Mouse (Mus musculus) small intestine, adult 2 months (tissue): ENCODE measurements around the gene Nde1.

Source experiments
- CTCF ChIP-seq: fragments of 200-500 bp; IDR thresholded peaks from 2 replicates; pipeline ENCODE4 v1.5.1; 2012; ENCODE audit warnings: low read depth, mild to moderate bottlenecking, control low read depth, inconsistent platforms, low read length, moderate library complexity, mixed read lengths; ENCODE audit not compliant: insufficient replicate concordance, insufficient read length; ENCODE audit errors: extremely low read depth
- POLR2A ChIP-seq: fragments of 200-500 bp; IDR thresholded peaks from 2 replicates; pipeline ENCODE4 v1.6.1; 2012; ENCODE audit warnings: low read depth, mild to moderate bottlenecking, control low read depth, inconsistent platforms, low read length, moderate library complexity

DNA sequence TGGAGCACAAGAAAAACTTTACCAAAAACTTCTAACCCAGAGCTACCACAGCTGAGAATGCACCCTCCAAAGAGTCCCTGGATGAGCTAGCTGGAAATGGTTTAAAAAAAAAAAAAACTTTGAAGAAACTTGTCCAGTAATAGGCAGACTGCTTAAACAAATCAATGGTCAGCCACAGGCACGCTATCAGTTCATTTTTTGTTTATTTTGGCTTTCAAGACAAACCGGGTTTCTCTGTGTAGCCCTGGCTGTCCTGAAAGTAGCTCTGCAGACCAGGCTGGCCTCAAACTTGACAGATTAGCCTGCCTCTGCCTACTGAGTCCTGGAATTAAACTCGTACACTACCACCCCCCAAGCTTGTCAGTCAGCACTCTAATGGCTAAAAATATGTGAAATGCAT, 19.8 kb upstream of the Nde1 start:
- TF ChIP-seq POLR2A: no peak
- no peak for TF ChIP-seq CTCF
